Mouse (Mus musculus) adrenal gland, postnatal 25 days (tissue): ENCODE measurements around the gene Mex3d. TPM values are rescaled to one million over a fixed set of nuclear protein-coding genes. Genes with fewer than 3 reads are reported as not detected.

Experiments
- microRNA-seq, 2 experiments: library from miRNA; unstranded; fragments of <30 nt; microRNA quantifications; one replicate each; pipeline ENCODE4 v1.2.0; 2021
- total RNA-seq: library from RNA; stranded (reverse); gene quantifications from 2 replicates; pipeline ENCODE4 v1.2.3, GENCODE M21; 2021

The Mex3d gene
- total RNA-seq, 1 experiment from 2014 or later: 21.7 TPM

Small RNAs within 50 kb of the gene (microRNA-seq; reads per million reads assigned to microRNA genes)
- 0 reads per million in 2 experiments for gene Gm22721

Other genes with a start within 250 kb of the Mex3d start
- 460 and 592 TPM in 2 replicates for gene Atp5d, start 249.0 kb downstream of the Mex3d start, total RNA-seq
- gene Cbarp, start 246.8 kb downstream of the Mex3d start, total RNA-seq: 45.4 and 67.9 TPM in 2 replicates
- 74.1 and 97.4 TPM in 2 replicates for gene Midn, start 239.4 kb downstream of the Mex3d start, total RNA-seq
- gene Cirbp, start 221.7 kb downstream of the Mex3d start, total RNA-seq: 49.9 and 142 TPM in 2 replicates
- gene 1600002K03Rik, start 214.7 kb downstream of the Mex3d start, total RNA-seq: 15.6 and 16.7 TPM in 2 replicates
- 2.7 and 5.2 TPM in 2 replicates for gene Efna2, start 208.2 kb downstream of the Mex3d start, total RNA-seq
- gene Mum1, start 161.2 kb downstream of the Mex3d start, total RNA-seq: 23.4 and 37.9 TPM in 2 replicates
- gene Ndufs7, start 138.5 kb downstream of the Mex3d start, total RNA-seq: 238 and 243 TPM in 2 replicates
- 326 and 398 TPM in 2 replicates for gene Gamt, start 126.6 kb downstream of the Mex3d start, total RNA-seq
- 111 and 117 TPM in 2 replicates for gene Dazap1, start 126.2 kb downstream of the Mex3d start, total RNA-seq
- gene Rps15, start 95.2 kb downstream of the Mex3d start, total RNA-seq: 1,145 and 1,195 TPM in 2 replicates
- gene Apc2, start 91.7 kb downstream of the Mex3d start, total RNA-seq: 1.4 and 3.2 TPM in 2 replicates
- gene 2310011J03Rik, start 67.1 kb downstream of the Mex3d start, total RNA-seq: 31.7 and 33.5 TPM in 2 replicates
- gene Pcsk4, start 58.2 kb downstream of the Mex3d start, total RNA-seq: 3.0 and 4.3 TPM in 2 replicates
- gene Reep6, start 57.7 kb downstream of the Mex3d start, total RNA-seq: 8.0 and 12.8 TPM in 2 replicates
- gene Adamtsl5, start 39.2 kb downstream of the Mex3d start, total RNA-seq: 8.9 and 10.4 TPM in 2 replicates
- 0.15 TPM in 1 of 2 replicates, not detected in the other for gene Plk5, start 31.2 kb downstream of the Mex3d start, total RNA-seq
- gene Mbd3, start 11.9 kb upstream of the Mex3d start, total RNA-seq: 127 and 139 TPM in 2 replicates
- gene Uqcr11, start 19.2 kb upstream of the Mex3d start, total RNA-seq: 728 and 779 TPM in 2 replicates
- gene Tcf3, start 46.0 kb upstream of the Mex3d start, total RNA-seq: 63.1 and 84.1 TPM in 2 replicates
- not detected in 2 replicates for gene Onecut3, start 107.2 kb upstream of the Mex3d start, total RNA-seq
- gene Atp8b3, start 151.5 kb upstream of the Mex3d start, total RNA-seq: 0.29 and 0.64 TPM in 2 replicates
- gene Rexo1, start 173.9 kb upstream of the Mex3d start, total RNA-seq: 57.4 and 63.5 TPM in 2 replicates
- gene Klf16, start 189.7 kb upstream of the Mex3d start, total RNA-seq: 9.6 and 14.8 TPM in 2 replicates
- gene Abhd17a, start 202.7 kb upstream of the Mex3d start, total RNA-seq: 87.8 and 100 TPM in 2 replicates
- 64.8 and 68.6 TPM in 2 replicates for gene Scamp4, start 215.2 kb upstream of the Mex3d start, total RNA-seq
- 3.5 and 5.6 TPM in 2 replicates for gene Adat3, start 215.2 kb upstream of the Mex3d start, total RNA-seq
- gene Gm49322, start 218.4 kb upstream of the Mex3d start, total RNA-seq: 2.3 and 3.0 TPM in 2 replicates
- gene Csnk1g2, start 235.2 kb upstream of the Mex3d start, total RNA-seq: 127 and 157 TPM in 2 replicates